Mouse (Mus musculus): ENCODE data around the gene Ppm1e.

GRCm38 (mm10) chr11:87310309-87310708, 48.5 kb downstream of the Ppm1e start:
- TF ChIP-seq CTCF (IDR thresholded peaks at IDR 0.05; ENCODE audit: borderline replicate concordance, control insufficient read depth, extremely low read depth, insufficient read depth, low read length, poor library complexity): no peak
- no peak for TF ChIP-seq POLR2A (IDR thresholded peaks at IDR 0.05; ENCODE audit: control insufficient read depth, extremely low read depth, insufficient read depth, low read length, poor library complexity)

Data from thymus, adult 2 months (tissue).